Mouse (Mus musculus) stomach, postnatal 0 days (tissue): ENCODE measurements around the gene Glyctk.

Source experiments
- CTCF ChIP-seq: IDR thresholded peaks from 2 replicates; pipeline ENCODE4 v1.5.1; 2016; ENCODE audit warnings: antibody characterized with exemption, low read depth, mild to moderate bottlenecking, moderate library complexity
- EP300 ChIP-seq: optimal IDR thresholded peaks from 2 replicates; pipeline ENCODE3; 2016; ENCODE audit warnings: antibody characterized with exemption

DNA sequence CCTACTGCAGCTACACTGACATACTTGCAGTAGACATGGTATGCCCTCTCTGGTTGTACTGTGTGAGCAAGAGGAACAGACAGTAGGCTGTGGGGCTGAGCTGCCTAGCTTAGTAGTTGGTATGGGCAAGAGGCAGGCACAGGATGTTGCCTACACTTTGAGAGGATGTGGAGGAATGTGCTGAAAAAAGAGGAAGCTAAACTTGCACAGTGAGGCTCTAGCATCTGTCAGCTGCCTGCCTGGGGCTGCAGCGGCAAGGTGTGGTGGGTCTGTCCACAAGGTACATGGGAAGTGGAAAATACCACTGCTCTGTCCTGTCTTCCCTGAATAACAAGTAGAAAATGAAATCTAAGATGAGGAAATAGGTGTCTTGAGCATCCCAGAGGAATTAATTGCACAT is 35.1 kb upstream of the Glyctk start:
- TF ChIP-seq CTCF (no peak), EP300 (no peak)
